Mouse (Mus musculus) cerebellum, adult 2 months (tissue): ENCODE results near the gene Hc.

ENCODE experiments used
- CTCF ChIP-seq: fragments of 200-500 bp; IDR thresholded peaks from 2 replicates; pipeline ENCODE4 v1.5.1; 2011; ENCODE audit warnings: low read depth, mild to moderate bottlenecking, control low read depth, low read length, moderate library complexity, borderline replicate concordance; ENCODE audit not compliant: insufficient read depth
- POLR2A ChIP-seq: fragments of 200-500 bp; IDR thresholded peaks from 2 replicates; pipeline ENCODE4 v1.6.1; 2011; ENCODE audit warnings: low read length, control low read depth, borderline replicate concordance; ENCODE audit not compliant: insufficient read depth

DNA sequence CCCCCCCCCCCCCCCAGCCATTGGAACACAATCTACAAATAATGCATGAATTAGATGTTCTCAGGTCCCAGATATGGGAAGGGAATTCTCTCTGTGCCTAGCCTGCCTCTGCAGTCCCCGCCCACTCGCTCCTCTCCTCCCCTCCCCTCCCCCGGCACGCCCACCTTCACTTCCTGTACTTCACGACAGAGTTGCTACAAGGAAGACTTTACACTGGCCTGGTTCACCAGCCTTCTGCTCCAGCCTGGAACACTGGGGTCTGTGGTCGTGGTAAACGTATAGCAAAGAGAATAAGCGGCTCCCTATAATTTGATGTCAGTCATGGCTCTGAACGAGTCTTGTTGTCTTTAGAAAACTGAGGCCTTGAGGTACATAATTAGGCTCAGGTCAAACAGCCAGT lies 95.9 kb downstream of the Hc start:
- TF ChIP-seq POLR2A (no peak), CTCF (no peak)
